Mouse (Mus musculus): Measurements from ENCODE around the gene Zmym2. TPM values are rescaled to one million over a fixed set of nuclear protein-coding genes. Genes with fewer than 3 reads are reported as not detected.
"Not testable (repeated sequence)": the region's sequence is repeated elsewhere in the genome, so short reads cannot be mapped to it uniquely, and the experiment has no call there.

Gene Zmym2
- polyA plus RNA-seq (2015; fragmentation: Nextera tagmentation; extraction: Ambion mirVana): 60.6 and 71.7 TPM in 2 replicates

DNA sequence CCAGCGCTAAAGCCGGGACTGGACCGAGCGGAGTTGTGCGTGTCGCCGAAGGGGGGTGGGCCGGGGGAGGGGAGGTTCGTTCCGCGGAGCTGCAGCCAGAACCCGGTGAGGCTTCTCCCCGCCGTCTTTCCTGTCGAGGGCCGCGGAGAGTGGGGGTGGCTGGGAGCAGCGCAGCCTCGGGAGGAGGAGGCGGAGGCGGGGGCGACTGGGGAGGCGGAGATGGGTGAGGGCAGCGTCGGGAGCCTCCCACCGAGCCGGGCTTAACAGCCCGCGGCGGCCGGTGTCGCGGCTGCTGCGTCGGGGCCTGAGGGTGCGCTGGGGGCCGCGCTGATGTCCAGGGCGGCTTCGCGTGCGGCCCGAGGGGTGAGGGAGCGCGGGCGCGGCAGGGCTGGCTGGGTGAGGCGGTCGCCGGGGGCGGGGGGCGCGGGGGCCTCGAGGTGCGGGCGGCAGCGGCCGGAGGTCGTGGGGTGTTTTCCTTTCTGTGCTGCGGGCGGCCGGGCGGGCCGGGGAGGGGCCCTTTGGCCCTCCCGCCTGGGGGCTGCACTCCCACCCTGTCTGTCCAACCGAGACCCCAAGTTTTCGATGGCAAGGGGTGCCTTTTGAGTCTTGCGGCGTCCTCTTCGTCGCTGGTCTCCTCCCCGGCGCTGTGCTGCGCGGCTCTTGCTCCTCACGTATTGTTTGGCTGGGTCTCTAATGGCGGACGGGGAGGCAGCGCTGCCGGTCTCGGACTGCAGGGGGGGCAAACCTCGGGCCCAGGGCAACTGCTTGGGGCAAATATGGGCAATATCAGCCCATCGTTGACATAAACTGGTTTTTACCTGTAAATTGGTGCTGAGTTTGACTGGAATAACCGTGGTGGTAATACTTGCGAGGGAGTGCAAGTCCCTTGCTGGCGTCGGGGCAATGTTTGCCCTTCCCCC is at the start of gene Zmym2:
Zmym2 (plus strand) TSS at position 60 of the 920 bp plus-strand sequence.
- Histone ChIP-seq H3K4me3 (peak within 1 kb of the TSS; percentile 85), H3K9ac (peak within 1 kb of the TSS; percentile 94), H3K4me2 (peak within 1 kb of the TSS; percentile 67), H3K36me3 (peaks cover 18% of the 10 kb centered on the region), H3K4me1 (replicated peaks) (peaks cover 32% of the 10 kb centered on the region), H3K27ac (replicated peaks) (peak within 1 kb of the TSS; percentile 99)
- under 1% methylated on average over 51 of the region's 87 CpGs for WGBS
- peak; percentile 40 for ATAC-seq (ENCODE audit: low read depth)
- not testable (repeated sequence) for H3K27me3 ChIP-seq, H3K9me3 ChIP-seq

DNA sequence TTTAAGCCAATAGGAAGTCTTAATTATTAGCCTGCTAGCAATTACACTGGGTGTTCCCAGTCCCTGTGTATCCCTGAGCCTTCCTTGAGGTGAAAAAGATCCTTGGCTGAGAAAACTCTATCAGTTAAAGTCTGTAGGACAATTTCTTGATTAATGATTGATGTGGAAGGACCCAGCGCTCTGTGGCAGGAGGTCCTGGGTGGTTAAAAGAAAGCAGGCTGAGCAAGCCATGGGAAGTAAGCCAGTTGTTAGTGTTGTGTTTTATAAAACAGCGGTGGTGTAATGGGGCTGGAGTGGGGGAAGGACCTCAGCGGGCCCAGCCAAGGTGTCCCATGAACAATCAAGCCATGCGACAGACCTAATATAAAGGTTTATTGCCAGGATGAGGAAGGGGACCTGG is 42.4 kb upstream of the Zmym2 start:
- no peaks in the 10 kb centered on the region for H3K36me3 ChIP-seq
- WGBS: 31% methylated on average over 4 of the region's 4 CpGs
- H3K27ac ChIP-seq (replicated peaks): no peak overlapping the region
- 0 out of 2 replicates have a peak, but pooled peaks cover 4% of the 10 kb centered on the region for H3K4me1 ChIP-seq (replicated peaks)
- no peaks in the 10 kb centered on the region for H3K27me3 ChIP-seq
- no peak overlapping the region for H3K4me2 ChIP-seq
- no peak for ATAC-seq (ENCODE audit: low read depth)
- no peak overlapping the region for H3K4me3 ChIP-seq
- no peak overlapping the region for H3K9ac ChIP-seq
- H3K9me3 ChIP-seq: no peaks in the 10 kb centered on the region

DNA sequence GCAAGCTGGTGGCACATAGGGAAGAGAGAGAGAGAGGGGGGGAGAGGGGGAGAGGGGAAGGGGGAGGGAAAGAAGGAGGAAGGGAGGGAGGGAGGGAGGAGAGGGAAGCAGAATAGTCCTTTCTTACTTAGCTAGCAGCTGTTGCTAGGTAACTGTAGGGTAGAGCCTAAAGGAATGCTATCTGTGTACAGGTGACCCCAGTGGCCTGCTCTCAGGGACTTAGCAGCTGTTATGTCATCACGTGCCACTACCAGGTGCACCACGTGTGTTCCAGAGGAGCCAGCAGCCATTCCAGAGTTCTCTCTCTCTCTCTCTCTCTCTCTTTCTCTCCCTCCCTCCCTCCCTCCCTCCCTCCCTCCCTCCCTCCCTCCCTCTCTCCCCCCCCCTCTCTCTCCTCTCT is 41.9 kb upstream of the Zmym2 start:
- Histone ChIP-seq H3K27me3 (no peaks in the 10 kb centered on the region), H3K27ac (replicated peaks) (no peak overlapping the region), H3K4me3 (no peak overlapping the region), H3K4me1 (replicated peaks) (0 out of 2 replicates have a peak, but pooled peaks cover 4% of the 10 kb centered on the region), H3K9me3 (no peaks in the 10 kb centered on the region), H3K36me3 (no peaks in the 10 kb centered on the region), H3K9ac (no peak overlapping the region), H3K4me2 (no peak overlapping the region)
- WGBS: 6% methylated on average over 2 of the region's 2 CpGs
- ATAC-seq (ENCODE audit: low read depth): peak; percentile 69; the same call in 1 of the 2 replicates

DNA sequence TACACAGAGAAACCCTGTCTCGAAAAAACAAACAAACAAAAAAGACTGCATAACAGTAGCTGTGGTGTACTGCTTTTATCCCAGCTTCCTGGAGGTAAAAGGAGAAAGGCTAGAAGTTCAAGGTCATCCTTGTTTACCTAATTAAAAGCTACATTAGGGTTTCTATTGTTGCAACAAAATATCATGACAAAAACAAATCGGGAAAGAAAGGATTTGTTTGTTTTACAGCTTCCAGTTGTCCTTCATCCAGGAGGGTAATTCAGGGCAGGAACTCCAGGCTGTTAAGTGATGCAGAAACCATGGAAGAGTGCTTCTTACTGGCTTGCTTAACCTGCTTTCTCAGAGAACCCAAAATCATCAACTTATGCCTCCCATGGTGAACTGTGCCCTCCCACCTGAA is 38.1 kb upstream of the Zmym2 start:
- Histone ChIP-seq H3K36me3 (no peaks in the 10 kb centered on the region), H3K27ac (replicated peaks) (no peak overlapping the region), H3K9me3 (peaks cover 7% of the 10 kb centered on the region; the same call in 1 of the 2 replicates), H3K27me3 (no peaks in the 10 kb centered on the region), H3K4me2 (no peak overlapping the region), H3K4me3 (no peak overlapping the region), H3K4me1 (replicated peaks) (0 out of 2 replicates have a peak, but pooled peaks cover 4% of the 10 kb centered on the region), H3K9ac (no peak overlapping the region)
- WGBS: 76% methylated on average over 2 of the region's 2 CpGs
- no peak for ATAC-seq (ENCODE audit: low read depth)

DNA sequence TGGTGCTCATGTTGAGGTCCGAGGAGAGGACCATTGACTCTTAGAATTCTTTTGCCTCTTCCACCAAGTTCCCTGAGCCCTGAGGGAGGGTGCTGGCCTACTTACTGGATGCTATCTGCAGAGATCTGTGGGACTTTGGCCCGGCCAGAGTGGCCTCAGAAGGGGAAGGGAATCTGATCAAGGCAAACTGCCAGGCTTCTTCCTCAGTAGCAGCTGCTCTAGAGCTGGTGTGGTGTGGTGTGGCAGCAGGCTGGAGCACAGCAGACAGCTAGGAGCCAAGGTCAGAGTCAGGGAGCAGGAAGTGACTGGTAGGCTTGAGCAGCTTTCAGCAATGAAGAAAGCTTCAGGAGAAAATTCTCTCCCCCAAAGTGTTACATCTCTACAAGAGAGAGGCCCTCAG is 36.8 kb upstream of the Zmym2 start:
- H3K27me3 ChIP-seq: no peaks in the 10 kb centered on the region
- no peak overlapping the region for H3K4me2 ChIP-seq
- peaks cover 20% of the 10 kb centered on the region for H3K9me3 ChIP-seq
- ATAC-seq (ENCODE audit: low read depth): no peak
- H3K4me1 ChIP-seq (replicated peaks): no peaks in the 10 kb centered on the region
- no peaks in the 10 kb centered on the region for H3K36me3 ChIP-seq
- WGBS: 73% methylated on average over 2 of the region's 2 CpGs
- H3K4me3 ChIP-seq: no peak overlapping the region
- H3K9ac ChIP-seq: no peak overlapping the region
- no peak overlapping the region for H3K27ac ChIP-seq (replicated peaks)

DNA sequence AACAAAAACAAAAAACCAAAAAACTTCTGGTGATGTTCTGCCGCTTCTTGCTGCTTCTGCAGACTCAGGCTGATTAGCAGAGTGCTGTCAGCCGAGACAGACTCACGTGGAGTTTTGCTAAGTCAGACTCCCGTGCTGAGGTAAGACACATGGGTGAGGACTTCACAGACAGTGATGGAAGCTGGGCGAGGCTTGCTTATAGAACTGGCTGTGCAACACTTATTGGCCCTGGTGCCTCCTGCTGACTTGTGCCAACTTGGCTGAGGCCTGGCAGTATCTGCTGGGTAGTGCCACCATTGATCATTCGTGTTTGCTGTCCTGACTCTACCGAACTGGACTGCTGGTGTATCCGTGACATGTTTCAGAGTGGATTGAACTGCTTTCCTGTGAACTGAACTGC is 22.4 kb upstream of the Zmym2 start:
- H3K9me3 ChIP-seq: no peaks in the 10 kb centered on the region
- H3K4me2 ChIP-seq: no peak overlapping the region
- WGBS: 75% methylated on average over 8 of the region's 8 CpGs
- H3K9ac ChIP-seq: no peak overlapping the region
- H3K27me3 ChIP-seq: peaks cover 26% of the 10 kb centered on the region
- H3K27ac ChIP-seq (replicated peaks): no peak overlapping the region
- H3K36me3 ChIP-seq: no peaks in the 10 kb centered on the region
- ATAC-seq (ENCODE audit: low read depth): no peak
- H3K4me3 ChIP-seq: no peak overlapping the region
- no peaks in the 10 kb centered on the region; the same call in 1 of the 2 replicates for H3K4me1 ChIP-seq (replicated peaks)

DNA sequence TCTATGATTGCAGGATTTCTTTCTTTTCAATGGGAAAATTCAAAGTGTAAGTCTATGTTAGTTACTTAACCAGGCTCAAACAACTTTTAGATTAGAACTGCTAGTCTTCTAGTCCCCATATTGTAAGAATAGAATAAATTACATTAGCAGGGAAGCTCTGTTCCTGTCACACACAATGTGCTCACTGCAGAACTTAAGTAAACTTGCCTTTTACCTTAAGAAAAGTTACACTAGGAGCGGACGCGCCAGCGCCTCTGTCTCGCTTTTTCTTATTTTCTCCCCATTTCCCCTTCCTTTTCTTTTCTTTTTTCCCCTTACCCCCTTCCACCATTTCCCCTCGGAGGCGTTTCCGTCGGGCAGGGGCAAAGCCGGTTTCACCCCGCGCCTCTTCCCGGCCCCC is 21.8 kb upstream of the Zmym2 start:
- H3K9ac ChIP-seq: no peak overlapping the region; the same call in 1 of the 2 replicates

DNA sequence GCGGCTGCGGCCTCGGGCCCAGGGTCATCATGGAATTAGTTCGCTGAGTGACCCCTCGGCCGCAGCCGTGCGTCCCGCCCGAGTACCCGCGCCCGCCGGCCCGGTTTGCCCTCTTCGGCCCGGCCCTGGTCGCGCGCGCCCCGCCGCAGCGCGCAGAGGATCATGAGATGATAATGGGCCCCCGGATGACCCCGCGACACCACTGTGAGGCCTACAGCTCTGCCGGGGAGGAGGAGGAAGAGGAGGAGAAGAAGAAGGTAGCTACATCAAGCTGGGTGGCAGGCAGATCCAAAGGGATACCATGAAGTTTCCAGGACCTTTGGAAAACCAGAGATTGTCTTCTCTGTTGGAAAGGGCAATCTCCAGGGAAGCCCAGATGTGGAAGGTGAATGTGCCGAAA is 21.3 kb upstream of the Zmym2 start:
- H3K4me2 ChIP-seq: peak overlapping the region; percentile 54
- H3K9me3 ChIP-seq; H3K36me3 ChIP-seq; H3K9ac ChIP-seq; ATAC-seq (ENCODE audit: low read depth); H3K27ac ChIP-seq (replicated peaks); H3K4me1 ChIP-seq (replicated peaks): not testable (repeated sequence)
- 2% methylated on average over 30 of the region's 30 CpGs for WGBS
- H3K4me3 ChIP-seq: peak overlapping the region; percentile 35
- H3K27me3 ChIP-seq: peaks cover 26% of the 10 kb centered on the region

More for the DNA sequence above, 21.8 kb upstream of the Zmym2 start:
- H3K4me1 ChIP-seq (replicated peaks): no peaks in the 10 kb centered on the region; the same call in 1 of the 2 replicates
- no peak for ATAC-seq (ENCODE audit: low read depth)
- no peaks in the 10 kb centered on the region for H3K36me3 ChIP-seq
- peak overlapping the region; percentile 35 for H3K4me3 ChIP-seq
- H3K9me3 ChIP-seq: no peaks in the 10 kb centered on the region
- WGBS: 5% methylated on average over 13 of the region's 13 CpGs
- H3K27ac ChIP-seq (replicated peaks): no peak overlapping the region
- peak overlapping the region; percentile 54 for H3K4me2 ChIP-seq
- peaks cover 26% of the 10 kb centered on the region for H3K27me3 ChIP-seq

DNA sequence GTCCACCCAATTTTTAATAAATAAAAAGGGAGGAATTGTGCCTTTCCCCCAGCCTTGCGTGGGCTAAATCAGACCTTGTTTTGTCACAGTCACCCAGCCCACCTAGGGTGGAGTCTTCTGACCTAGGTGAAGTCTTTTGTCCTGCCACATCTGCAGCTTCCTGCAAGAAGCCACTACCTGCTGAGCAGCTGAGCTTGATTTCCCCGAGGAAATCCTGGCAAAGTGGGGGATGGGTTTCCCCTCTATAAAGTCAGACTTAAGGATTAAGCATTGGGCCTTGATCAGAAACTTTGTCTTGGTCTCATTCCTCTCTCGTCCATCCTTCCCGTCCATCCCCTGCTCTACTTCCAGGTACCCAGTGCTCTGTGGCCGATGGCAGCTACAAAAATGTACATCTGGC is 12.9 kb upstream of the Zmym2 start:
- ATAC-seq (ENCODE audit: low read depth): no peak
- no peaks in the 10 kb centered on the region for H3K36me3 ChIP-seq
- H3K9ac ChIP-seq: no peak overlapping the region
- no peak overlapping the region for H3K4me3 ChIP-seq
- H3K4me1 ChIP-seq (replicated peaks): no peaks in the 10 kb centered on the region
- H3K4me2 ChIP-seq: no peak overlapping the region
- no peaks in the 10 kb centered on the region for H3K27me3 ChIP-seq
- no peak overlapping the region for H3K27ac ChIP-seq (replicated peaks)
- 81% methylated on average over 5 of the region's 5 CpGs for WGBS
- H3K9me3 ChIP-seq: no peaks in the 10 kb centered on the region

DNA sequence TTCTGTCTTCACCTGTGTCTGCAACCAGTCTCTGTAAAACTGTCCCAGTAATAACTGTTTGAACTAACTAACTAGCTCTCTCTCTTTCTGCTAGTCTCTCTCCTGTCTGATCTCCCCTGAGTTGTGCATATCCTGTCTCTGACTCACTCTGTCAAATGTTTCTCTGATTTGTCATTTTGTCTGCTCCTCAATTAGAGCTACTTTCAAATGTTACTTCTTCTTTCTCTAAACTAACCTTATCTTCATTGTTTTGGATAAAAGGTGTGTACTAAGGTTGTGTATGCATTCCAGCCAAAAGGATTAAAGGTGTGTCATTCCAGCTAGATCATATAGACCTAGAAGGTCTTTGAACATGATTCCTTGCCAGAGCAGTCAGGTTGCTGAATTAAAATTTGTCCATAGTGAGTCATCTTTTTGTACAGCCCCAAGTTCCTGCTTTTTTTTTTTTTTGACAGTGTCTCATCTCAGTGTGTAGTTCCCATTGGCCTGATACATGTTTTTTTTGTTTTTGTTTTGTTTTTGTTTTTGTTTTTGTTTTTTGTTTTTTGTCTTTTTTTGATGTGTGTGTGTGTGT is 10.8 kb upstream of the Zmym2 start:
- Histone ChIP-seq H3K27ac (replicated peaks) (no peak overlapping the region), H3K4me2 (no peak overlapping the region), H3K27me3 (no peaks in the 10 kb centered on the region), H3K9ac (no peak overlapping the region), H3K9me3 (no peaks in the 10 kb centered on the region), H3K36me3 (no peaks in the 10 kb centered on the region), H3K4me3 (no peak overlapping the region), H3K4me1 (replicated peaks) (no peaks in the 10 kb centered on the region)
- no peak for ATAC-seq (ENCODE audit: low read depth)

DNA sequence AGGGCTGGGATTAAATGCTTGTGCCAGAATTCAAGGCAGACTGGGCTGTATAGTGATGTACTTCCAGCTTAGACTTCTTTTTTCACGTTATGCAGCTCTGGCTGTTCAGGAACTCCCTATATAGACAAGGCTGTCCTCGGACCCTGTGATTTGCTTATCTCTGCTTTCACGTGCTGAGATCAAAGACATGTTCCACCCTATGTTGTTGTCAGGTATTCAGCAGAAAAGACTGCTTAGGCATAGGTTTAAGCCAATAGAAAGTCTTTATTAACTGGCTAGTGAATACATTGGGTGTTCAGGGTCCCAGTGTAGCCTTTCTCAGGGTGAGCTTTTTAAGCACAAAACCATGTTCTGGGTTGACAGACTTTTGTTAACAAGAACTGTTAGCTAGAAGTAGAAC is 5.2 kb upstream of the Zmym2 start:
- Histone ChIP-seq H3K4me1 (replicated peaks) (no peaks in the 10 kb centered on the region), H3K9ac (no peak overlapping the region), H3K4me2 (no peak overlapping the region), H3K9me3 (no peaks in the 10 kb centered on the region; the same call in 1 of the 2 replicates), H3K27me3 (no peaks in the 10 kb centered on the region), H3K27ac (replicated peaks) (no peak overlapping the region), H3K4me3 (no peak overlapping the region), H3K36me3 (no peaks in the 10 kb centered on the region)
- 70% methylated on average over 3 of the region's 3 CpGs for WGBS
- ATAC-seq (ENCODE audit: low read depth): no peak

DNA sequence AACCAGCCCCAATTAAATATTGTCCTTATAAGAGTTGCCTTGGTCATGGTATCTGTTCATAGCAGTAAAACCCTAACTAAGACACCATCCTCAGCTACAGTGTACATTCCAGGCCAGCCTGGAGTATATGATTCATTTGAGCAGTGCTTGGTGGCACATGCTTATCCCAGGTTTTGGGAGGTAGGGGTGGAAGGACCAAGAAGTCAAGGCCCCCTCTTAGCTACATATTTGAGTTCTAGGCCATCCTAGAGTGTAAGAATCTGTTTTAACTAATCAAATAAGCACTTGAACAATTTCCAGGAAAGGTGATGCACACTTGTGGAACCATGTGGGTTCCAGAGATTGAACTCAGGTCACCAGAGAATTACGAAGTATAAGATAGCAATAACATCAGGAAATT is 3.0 kb upstream of the Zmym2 start:
- Histone ChIP-seq H3K27ac (replicated peaks) (no peak overlapping the region), H3K4me1 (replicated peaks) (peaks cover 9% of the 10 kb centered on the region), H3K9me3 (no peaks in the 10 kb centered on the region; the same call in 1 of the 2 replicates), H3K36me3 (0 out of 2 replicates have a peak, but pooled peaks cover 2% of the 10 kb centered on the region), H3K9ac (no peak overlapping the region), H3K4me2 (no peak overlapping the region), H3K27me3 (no peaks in the 10 kb centered on the region), H3K4me3 (no peak overlapping the region)
- no peak for ATAC-seq (ENCODE audit: low read depth)
- WGBS: 98% methylated on average over 1 of the region's 1 CpGs
